Mouse (Mus musculus): ENCODE measurements around the gene Snd1.

DNA sequence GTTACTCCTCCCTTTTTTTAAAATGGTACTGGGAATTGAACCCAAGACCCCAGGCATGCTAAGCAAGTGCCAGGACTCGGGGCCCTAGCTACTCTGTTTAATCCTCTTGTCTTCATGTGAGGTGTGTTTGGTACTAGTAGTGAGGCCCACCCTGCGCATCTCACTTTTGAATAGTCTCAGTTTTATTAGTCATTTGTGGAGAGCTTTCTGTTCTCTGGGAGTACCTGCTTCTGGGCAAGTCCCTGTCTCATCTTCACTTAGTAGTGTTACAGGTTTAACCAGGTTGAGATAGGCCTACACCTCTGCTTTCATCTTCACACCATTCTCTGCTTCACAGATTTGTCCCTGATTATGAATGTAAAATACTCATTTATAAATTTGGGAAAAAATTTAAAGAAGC lies 84.5 kb downstream of the Snd1 start:
- no peak for TF ChIP-seq CTCF (IDR thresholded peaks at IDR 0.05; ENCODE audit: extremely low read depth, insufficient read depth, low read length)
- TF ChIP-seq POLR2A (IDR thresholded peaks at IDR 0.05; ENCODE audit: extremely low read depth, insufficient read depth, low read length) = no peak
